Comparison of ENCODE assay signal across 35 mouse cellular contexts in genomic region chr11:25902321-25902720, GRCm38 (mm10).
"Had no signal": no experiment of that assay in that cellular context is flagged by ENCODE, and none has a peak within 500 bp of the region (broad histone marks: within the 10 kb centered on the region; RNA-seq: fewer than 3 reads in every experiment).

No protein-coding gene starts in this region.

- H3K4me1 ChIP-seq: heart, embryonic 10.5 days; heart, embryonic 12.5 days; heart, embryonic 13.5 days; heart, embryonic 15.5 days; hindbrain, embryonic 10.5 days; hindbrain, embryonic 12.5 days; hindbrain, embryonic 13.5 days; hindbrain, embryonic 15.5 days; intestine, embryonic 15.5 days; kidney, embryonic 15.5 days had no signal

- H3K4me2 ChIP-seq: heart, embryonic 11.5 days; heart, embryonic 12.5 days; heart, embryonic 13.5 days; heart, embryonic 15.5 days; hindbrain, embryonic 12.5 days; hindbrain, embryonic 13.5 days; hindbrain, embryonic 14.5 days; hindbrain, embryonic 15.5 days; intestine, embryonic 15.5 days; kidney, embryonic 15.5 days had no signal

- DNase-seq: heart, postnatal 10 days; heart, postnatal 14 days; heart, postnatal 36 days; heart, postnatal 4 days; kidney, adult 11 months; kidney, adult 18-20 months; kidney, adult 2 months; kidney, adult 8-10 months; kidney, adult 9 months; kidney, postnatal 10 days; kidney, postnatal 14 days; kidney, postnatal 25 days; kidney, postnatal 36 days; kidney, postnatal 4 days; layer of hippocampus, adult 9-11 months; layer of hippocampus, postnatal 36 days had no signal

- ATAC-seq: hindbrain, embryonic 16.5 days; hindbrain, postnatal 0 days; inflammation-experienced regulatory T-cells, adult 6 months; intestine, embryonic 15.5 days; intestine, embryonic 16.5 days; intestine, postnatal 0 days had no signal

- H3K9me3 ChIP-seq: heart, embryonic 10.5 days; heart, embryonic 12.5 days; heart, embryonic 13.5 days; heart, embryonic 15.5 days; hindbrain, embryonic 10.5 days; hindbrain, embryonic 12.5 days; hindbrain, embryonic 13.5 days; hindbrain, embryonic 15.5 days; intestine, embryonic 15.5 days; kidney, embryonic 15.5 days had no signal

- H3K4me3 ChIP-seq: heart, embryonic 10.5 days; heart, embryonic 12.5 days; heart, embryonic 13.5 days; heart, embryonic 15.5 days; hindbrain, embryonic 10.5 days; hindbrain, embryonic 12.5 days; hindbrain, embryonic 13.5 days; hindbrain, embryonic 15.5 days; intestine, embryonic 15.5 days; kidney, embryonic 15.5 days; layer of hippocampus, adult 2 months had no signal

- H3K36me3 ChIP-seq: heart, embryonic 10.5 days; heart, embryonic 12.5 days; heart, embryonic 13.5 days; heart, embryonic 15.5 days; hindbrain, embryonic 10.5 days; hindbrain, embryonic 12.5 days; hindbrain, embryonic 13.5 days; hindbrain, embryonic 15.5 days; intestine, embryonic 15.5 days; kidney, embryonic 15.5 days had no signal

- H3K27me3 ChIP-seq: heart, embryonic 12.5 days; heart, embryonic 13.5 days; heart, embryonic 15.5 days; hindbrain, embryonic 12.5 days; hindbrain, embryonic 13.5 days; hindbrain, embryonic 15.5 days; intestine, embryonic 15.5 days; kidney, embryonic 15.5 days had no signal

- H3K27ac ChIP-seq: heart, embryonic 10.5 days; heart, embryonic 13.5 days; heart, embryonic 15.5 days; hindbrain, embryonic 10.5 days; hindbrain, embryonic 12.5 days; hindbrain, embryonic 13.5 days; hindbrain, embryonic 14.5 days; hindbrain, embryonic 15.5 days; hindbrain, postnatal 0 days; intestine, embryonic 15.5 days; kidney, embryonic 15.5 days; kidney, postnatal 0 days; layer of hippocampus, adult 2 months had no signal

- H3K9ac ChIP-seq: heart, embryonic 12.5 days; heart, embryonic 13.5 days; heart, embryonic 15.5 days; hindbrain, embryonic 12.5 days; hindbrain, embryonic 13.5 days; hindbrain, embryonic 14.5 days; hindbrain, embryonic 15.5 days; intestine, embryonic 15.5 days; kidney, embryonic 15.5 days had no signal
